Mouse (Mus musculus) left cerebral cortex, postnatal 36 days (tissue): ENCODE measurements around the gene Tns2. TPM values are rescaled to one million over a fixed set of nuclear protein-coding genes. Genes with fewer than 3 reads are reported as not detected.

ENCODE experiments used
- DNase-seq, 2 experiments: peaks; one replicate each; pipeline ENCODE4 v3.0.0; 2021 to 2022; ENCODE audit warnings: low spot score in 2 of 2, mixed read lengths in 1 of 2
- intact Hi-C: fragments of 180-260 bp; cut with DNase I; formaldehyde crosslinking; loops from one replicate; pipeline ENCODE4 v1.15.1; 2025
- total RNA-seq, 2 experiments: library from RNA; stranded (reverse); gene quantifications; 2 replicates each; pipeline ENCODE4 v1.2.3; 2021

Tns2 gene
- total RNA-seq, 2 experiments from 2014 or later, result 17.2 to 28.6 TPM

DNA sequence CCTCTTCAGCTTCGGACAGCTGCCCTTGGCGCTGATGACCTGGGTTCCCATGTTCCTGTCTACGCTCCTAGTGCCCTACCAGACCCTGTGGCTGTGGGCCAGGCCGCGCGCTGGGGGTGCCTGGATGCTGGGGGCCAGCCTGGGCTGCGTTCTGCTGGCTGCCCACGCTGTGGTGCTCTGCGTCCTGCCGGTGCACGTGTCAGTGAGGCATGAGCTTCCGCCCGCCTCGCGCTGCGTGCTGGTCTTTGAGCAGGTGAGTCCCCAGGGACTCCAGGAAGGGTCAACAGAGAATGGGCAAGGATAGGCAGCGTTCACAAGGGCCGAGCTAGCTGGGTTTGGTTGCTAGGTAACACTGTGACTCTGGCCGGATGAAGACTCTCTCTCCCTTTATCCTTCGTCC lies 56.6 kb downstream of the Tns2 start:
- intact Hi-C loops, result no loop called here
- DNase-seq, result no peak

DNA sequence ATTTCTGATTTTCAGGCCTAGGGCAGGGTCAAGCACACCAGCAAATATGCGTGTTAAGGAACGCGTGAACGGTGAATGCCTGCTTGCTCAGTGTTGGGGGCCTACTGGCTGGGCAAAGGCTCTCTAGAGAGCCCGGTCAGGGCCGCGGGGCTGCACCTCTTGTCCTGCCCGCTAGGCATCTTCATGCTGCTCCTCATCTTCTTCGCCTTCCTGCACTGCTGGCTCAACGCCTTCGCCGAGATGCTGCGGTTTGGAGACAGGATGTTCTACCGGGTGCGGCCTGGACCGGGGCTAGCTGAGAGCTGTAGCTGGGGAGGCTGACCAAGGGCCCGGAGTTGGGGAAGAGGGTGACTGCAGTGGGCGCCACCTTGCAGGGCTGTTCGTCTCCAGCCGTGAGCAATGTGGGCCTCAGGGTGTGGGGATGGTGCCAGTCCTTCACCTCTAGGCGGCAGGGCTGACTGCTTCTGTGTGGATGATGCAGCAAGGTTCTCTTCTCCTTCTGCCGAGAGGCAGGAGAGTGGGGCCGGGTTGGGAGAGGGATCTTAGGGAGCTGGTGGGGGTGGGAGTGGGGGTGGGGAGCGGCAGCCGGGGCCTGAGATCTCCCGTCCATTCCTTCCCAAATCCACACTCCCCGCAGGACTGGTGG lies 60.3 kb downstream of the Tns2 start:
- intact Hi-C loops, result no loop called here

GRCm38 (mm10) chr15:102163900-102164693 lies 63.9 kb downstream of the Tns2 start:
- intact Hi-C loops, result no loop called here
- no peak for DNase-seq

More for the DNA sequence above, 60.3 kb downstream of the Tns2 start:
- DNase-seq, result no peak

DNA sequence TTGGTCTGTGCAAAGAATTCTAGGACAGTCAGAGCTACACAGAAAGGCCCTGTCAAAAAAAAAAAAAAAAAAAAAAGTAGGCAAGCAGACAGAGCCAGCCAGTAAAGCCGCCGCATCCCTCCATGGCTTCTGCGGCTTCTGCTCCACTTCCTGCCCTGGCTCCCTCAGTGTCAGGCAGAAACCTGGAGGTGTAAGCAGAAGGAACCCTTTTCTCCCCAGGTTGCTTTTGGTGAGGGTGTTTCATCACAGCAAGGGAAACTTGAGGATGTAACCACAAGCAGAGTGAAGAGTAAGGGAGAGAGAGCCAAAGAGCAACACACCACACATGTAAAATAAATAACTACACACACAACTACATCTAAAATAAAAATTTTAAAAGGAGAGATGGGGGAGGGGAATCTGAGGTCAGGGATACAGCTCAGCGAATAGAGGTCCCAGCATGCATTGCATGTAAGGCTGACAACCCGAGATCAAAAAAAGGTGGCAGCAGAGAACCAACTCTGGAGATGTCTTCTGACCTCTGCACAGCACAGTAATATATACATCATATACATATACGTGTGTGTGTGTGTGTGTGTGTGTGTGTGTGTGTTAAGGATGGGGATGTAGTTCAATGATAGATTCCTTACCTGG lies 65.4 kb downstream of the Tns2 start:
- no peak for DNase-seq
- intact Hi-C loops, result no loop called here

Other genes starting within 250 kb of the Tns2 start
- 1 to 10 TPM; 1.7 to 1.8 TPM for gene Krt1, start 249.6 kb upstream of the Tns2 start, total RNA-seq
- 1 to 10 TPM; 8.8 to 9.8 TPM for gene Krt77, start 230.7 kb upstream of the Tns2 start, total RNA-seq
- not detected for gene Krt76, start 207.5 kb upstream of the Tns2 start, total RNA-seq
- not detected for gene Krt4, start 175.7 kb upstream of the Tns2 start, total RNA-seq
- not detected for gene Krt79, start 160.1 kb upstream of the Tns2 start, total RNA-seq
- not detected for gene Krt78, start 146.1 kb upstream of the Tns2 start, total RNA-seq
- not detected for gene Krt8, start 95.9 kb upstream of the Tns2 start, total RNA-seq
- under 1 TPM in 1 of 2 experiments, not detected in 1; 0.22 TPM for gene Krt18, start 72.2 kb upstream of the Tns2 start, total RNA-seq
- 100 to 1,000 TPM; 157 to 165 TPM for gene Eif4b, start 26.6 kb upstream of the Tns2 start, total RNA-seq
- 100 to 1,000 TPM; 140 to 160 TPM for gene Spryd3, start 35.8 kb downstream of the Tns2 start, total RNA-seq
- gene Igfbp6, start 43.9 kb downstream of the Tns2 start, total RNA-seq, result 10 to 100 TPM; 39.5 to 57.1 TPM
- gene Soat2, start 50.1 kb downstream of the Tns2 start, total RNA-seq, result under 1 TPM in 1 of 2 experiments, not detected in 1; 0.23 TPM
- 10 to 100 TPM; 61.0 to 64.0 TPM for gene Zfp740, start 102.8 kb downstream of the Tns2 start, total RNA-seq
- 10 to 100 TPM; 23.9 to 29.4 TPM for gene Csad, start 104.3 kb downstream of the Tns2 start, total RNA-seq
- 1 to 10 TPM; 1.1 to 1.5 TPM for gene Itgb7, start 131.5 kb downstream of the Tns2 start, total RNA-seq
- 10 to 100 TPM; 13.1 to 13.9 TPM for gene Rarg, start 157.1 kb downstream of the Tns2 start, total RNA-seq
- not detected for gene Gm9918, start 170.2 kb downstream of the Tns2 start, total RNA-seq
- 10 to 100 TPM; 40.9 to 43.9 TPM for gene Mfsd5, start 179.0 kb downstream of the Tns2 start, total RNA-seq
- 1 to 10 TPM; 1.1 TPM for gene Espl1, start 195.9 kb downstream of the Tns2 start, total RNA-seq
- gene Pfdn5, start 225.7 kb downstream of the Tns2 start, total RNA-seq, result 100 to 1,000 TPM; 374 to 425 TPM
- 10 to 100 TPM; 45.8 to 69.3 TPM for gene Myg1, start 231.3 kb downstream of the Tns2 start, total RNA-seq